Mouse (Mus musculus) common myeloid progenitor, adult 5-6 weeks (primary cell): Measurements from ENCODE around the gene Sf3b6. TPM values are rescaled to one million over a fixed set of nuclear protein-coding genes. Genes with fewer than 3 reads are reported as not detected.
A peak's percentile ranks its signal among the peaks of the same experiment; 100 is the strongest.

Experiments
- ATAC-seq: replicated peaks from 2 replicates; pipeline ENCODE4 v1.8.0; 2016; ENCODE audit warnings: low read depth, mild to moderate bottlenecking, moderate TSS enrichment, inconsistent platforms; ENCODE audit not compliant: poor library complexity, severe bottlenecking
- total RNA-seq: library from RNA; stranded (forward); fragments of 200-1000, 187-1606 nt; gene quantifications from 2 replicates; pipeline ENCODE4 v1.2.3, GENCODE M21; 2017

The Sf3b6 gene
- total RNA-seq, 1 experiment from 2014 or later, result 174 TPM

- no peak for ATAC-seq
Measured at GRCm38 (mm10) chr12:4836959-4837358, 19.6 kb downstream of the Sf3b6 start.

- peak; percentile 43 for ATAC-seq
Measured at GRCm38 (mm10) chr12:4840010-4840409, 22.7 kb downstream of the Sf3b6 start.

DNA sequence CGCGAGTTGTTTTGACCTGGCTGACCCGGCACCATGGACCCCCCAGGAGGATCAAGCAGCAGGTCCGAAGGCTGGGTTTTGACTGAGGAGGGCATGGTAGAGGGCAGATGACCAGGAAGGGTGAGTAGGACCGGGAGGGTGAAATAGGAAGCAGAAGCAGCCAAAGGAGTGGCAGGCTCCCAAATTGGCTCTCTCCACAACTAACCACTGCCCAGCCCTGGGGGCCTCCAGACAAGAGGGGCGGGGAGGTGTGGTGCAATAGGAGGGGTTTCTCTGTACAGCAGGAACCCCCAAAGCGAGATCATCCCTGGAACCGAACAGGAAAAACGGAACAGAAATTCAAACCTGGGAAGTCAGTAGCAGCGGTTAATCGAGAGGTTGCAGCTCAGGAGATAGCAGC is 23.4 kb downstream of the Sf3b6 start:
- ATAC-seq, result peak; percentile 19

- peak; percentile 48 for ATAC-seq
Measured at GRCm38 (mm10) chr12:4841392-4841887, 24.1 kb downstream of the Sf3b6 start, which contains the start of gene Fkbp1b. TSS of gene Fkbp1b (minus strand) at chr12:4841591.

DNA sequence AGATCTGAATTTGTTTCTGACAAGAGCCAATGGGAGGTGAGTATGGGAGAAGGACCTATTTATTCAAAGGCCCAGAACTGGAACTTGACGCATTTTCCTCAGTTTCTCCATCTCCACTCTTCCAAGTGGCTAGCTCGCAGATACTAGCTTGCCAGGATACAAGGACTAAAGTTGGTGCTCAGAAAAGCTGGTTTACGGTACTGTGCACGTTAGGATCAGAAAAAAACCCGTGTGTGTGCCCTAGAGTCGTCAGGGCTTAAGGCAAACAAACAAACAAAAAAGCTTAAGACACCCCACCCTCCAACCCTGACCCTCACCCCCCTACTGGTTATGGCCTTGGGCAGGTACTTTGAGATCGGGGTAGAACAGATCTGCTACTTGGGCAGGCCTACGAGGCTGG is 25.1 kb downstream of the Sf3b6 start:
- no peak for ATAC-seq

- ATAC-seq, result peak; percentile 84
Measured at GRCm38 (mm10) chr12:4842890-4843597, 25.7 kb downstream of the Sf3b6 start, which contains the start of gene Wdcp. TSS of gene Wdcp (plus strand) at chr12:4843303.

GRCm38 (mm10) chr12:4843741-4844140 is 26.4 kb downstream of the Sf3b6 start:
- peak; percentile 34 for ATAC-seq

DNA sequence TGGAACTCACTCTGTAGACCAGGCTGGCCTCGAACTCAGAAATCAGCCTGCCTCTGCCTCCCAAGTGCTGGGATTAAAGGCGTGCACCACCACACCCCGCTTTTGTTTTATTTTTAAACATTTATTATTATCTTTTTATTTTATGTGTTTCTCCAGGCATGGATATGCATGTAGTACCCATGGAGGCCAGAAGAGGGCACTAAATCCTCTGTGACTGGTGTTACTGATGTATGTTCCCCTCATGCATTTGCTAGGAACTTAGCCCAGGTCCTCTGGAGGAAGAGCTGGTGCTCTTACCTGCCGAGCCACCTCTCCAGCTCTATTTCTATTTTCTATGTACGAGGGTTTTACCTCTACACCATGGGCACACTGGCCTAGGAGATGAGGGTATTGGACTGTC is 38.8 kb downstream of the Sf3b6 start:
- ATAC-seq, result no peak

GRCm38 (mm10) chr12:4856834-4857233 is 39.5 kb downstream of the Sf3b6 start:
- no peak for ATAC-seq

DNA sequence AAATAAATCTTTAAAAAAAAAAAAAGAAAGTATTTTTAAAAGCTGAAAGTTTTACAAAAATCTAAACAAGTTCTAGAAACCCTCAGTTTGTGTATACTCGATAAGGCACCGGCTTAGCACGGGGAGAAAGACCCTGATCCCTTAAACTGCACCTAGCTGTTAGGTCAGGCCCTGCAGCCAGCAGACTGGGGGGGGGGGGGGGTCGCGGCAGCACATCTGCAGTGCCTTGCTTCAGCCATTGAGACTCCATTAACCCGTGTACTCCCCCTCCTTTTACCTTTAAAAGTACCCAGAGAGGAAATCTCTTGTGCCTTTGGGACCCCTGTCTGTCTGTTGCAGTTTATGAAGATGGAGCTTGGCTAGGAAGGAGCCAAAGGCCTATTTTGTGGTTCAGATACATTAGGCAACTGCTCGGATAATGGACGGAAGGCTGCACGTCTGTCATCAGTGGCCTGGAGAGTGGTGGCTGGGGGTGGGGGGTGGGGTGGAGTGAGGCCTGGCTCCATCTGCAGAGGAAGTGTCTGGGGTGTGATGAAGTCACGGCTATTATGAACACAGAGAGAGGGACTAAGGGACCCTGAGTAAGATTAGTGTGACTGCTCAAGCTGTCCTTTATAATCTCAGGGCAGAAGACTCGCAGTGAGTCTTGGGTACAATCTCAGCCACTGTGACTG is 42.0 kb downstream of the Sf3b6 start:
- peak; percentile 48 for ATAC-seq

DNA sequence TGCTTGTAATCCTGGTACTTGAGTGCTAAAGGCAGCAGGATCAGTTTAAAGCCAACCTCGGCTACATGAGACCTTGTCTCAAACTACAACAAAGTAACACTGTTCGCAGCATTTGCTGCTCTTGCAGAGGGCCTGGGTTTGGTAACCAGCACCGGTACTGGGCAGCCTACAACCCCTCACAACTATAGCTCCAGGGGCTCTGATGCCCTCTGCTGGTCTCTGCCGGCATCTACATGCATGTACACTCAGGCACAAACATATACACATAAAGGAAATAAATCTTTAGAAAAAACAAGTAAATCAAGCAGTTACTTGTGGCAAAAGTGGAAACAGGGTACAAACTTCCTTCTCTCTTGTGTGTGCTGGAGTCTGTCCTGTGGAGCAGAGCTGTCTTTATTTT is 45.3 kb downstream of the Sf3b6 start:
- peak; percentile 59 for ATAC-seq

GRCm38 (mm10) chr12:4863654-4864337 is 46.5 kb downstream of the Sf3b6 start:
- ATAC-seq, result no peak

- no peak for ATAC-seq
Measured at GRCm38 (mm10) chr12:4864338-4864690, 47.0 kb downstream of the Sf3b6 start.

DNA sequence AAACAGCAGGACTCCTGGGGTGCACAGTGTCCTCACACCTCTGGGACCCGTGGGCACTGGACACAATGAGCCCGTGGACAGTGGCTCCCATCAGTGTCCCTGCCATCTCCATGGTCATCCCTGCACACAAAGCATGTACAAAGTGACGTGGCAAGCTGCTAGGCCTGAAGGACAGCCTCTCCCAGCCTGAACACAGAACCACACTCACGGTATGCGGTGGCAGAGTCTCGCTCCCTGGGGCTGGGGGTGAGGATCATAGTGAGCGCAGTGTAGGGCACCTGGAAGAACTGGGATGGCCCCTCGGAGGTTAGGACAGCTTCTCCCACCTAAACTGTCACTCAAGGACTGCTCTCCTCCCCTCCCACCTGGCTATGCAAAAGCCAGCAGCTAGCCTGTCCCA is 51.6 kb downstream of the Sf3b6 start:
- no peak for ATAC-seq

- no peak for ATAC-seq
Measured at GRCm38 (mm10) chr12:4871260-4871659, 53.9 kb downstream of the Sf3b6 start.

GRCm38 (mm10) chr12:4872273-4872672 is 54.9 kb downstream of the Sf3b6 start:
- ATAC-seq, result no peak

GRCm38 (mm10) chr12:4872983-4873477 is 55.7 kb downstream of the Sf3b6 start:
- peak; percentile 64 for ATAC-seq

GRCm38 (mm10) chr12:4873531-4873930 is 56.2 kb downstream of the Sf3b6 start:
- no peak for ATAC-seq

DNA sequence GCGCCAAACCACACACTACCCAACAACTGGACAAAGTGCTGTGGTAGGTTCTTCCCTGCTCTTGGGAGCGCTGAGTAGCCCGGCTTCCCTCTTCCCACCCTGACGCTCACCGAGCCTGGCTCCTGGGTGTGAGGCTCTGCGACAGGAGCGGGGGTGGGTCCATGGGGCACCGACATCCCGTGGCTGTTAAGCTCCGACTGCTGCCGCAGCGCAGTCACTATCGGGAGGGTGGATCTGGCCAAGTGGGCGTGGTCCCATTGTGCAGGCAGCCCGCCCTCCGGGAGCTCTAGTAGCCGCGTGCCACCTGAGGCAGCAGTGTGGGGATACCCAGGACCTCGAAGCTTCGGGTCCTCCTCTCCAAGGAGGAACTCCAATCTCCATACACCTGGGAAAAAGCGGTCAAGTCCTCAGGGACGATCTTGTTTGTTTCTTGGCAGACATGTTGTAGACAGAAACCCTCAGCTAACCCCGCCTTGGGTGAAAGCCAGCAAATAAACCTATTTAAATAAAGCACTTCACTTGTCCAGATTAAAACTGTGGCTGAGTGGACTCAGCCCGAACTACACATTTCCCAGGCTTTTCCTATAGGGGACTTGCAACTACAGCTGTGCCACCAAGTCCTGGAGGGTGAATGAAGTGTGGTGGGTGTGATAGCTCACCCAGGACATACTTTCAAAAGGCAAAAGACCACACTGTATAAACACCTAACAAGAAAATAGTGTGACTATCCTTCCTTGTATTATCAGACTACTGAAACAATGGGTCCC is 57.0 kb downstream of the Sf3b6 start, which contains the start of gene Mfsd2b:
TSS of gene Mfsd2b (minus strand) at position 199 of the 767 bp plus-strand sequence.
- ATAC-seq, result peak; percentile 73

- no peak for ATAC-seq
Measured at GRCm38 (mm10) chr12:4875623-4876022, 58.3 kb downstream of the Sf3b6 start.
